Mouse (Mus musculus) lung, adult 2 months (tissue): ENCODE results near the gene Scrt2.

Experiments
- CTCF ChIP-seq: fragments of 200-500 bp; IDR thresholded peaks from 2 replicates; pipeline ENCODE4 v1.5.1; 2011; ENCODE audit warnings: mild to moderate bottlenecking, low read length, control low read depth; ENCODE audit not compliant: insufficient read depth
- POLR2A ChIP-seq: fragments of 200-500 bp; IDR thresholded peaks from 2 replicates; pipeline ENCODE4 v1.6.1; 2011; ENCODE audit warnings: low read depth, mild to moderate bottlenecking, control low read depth, low read length, borderline replicate concordance; ENCODE audit errors: extremely low read depth

DNA sequence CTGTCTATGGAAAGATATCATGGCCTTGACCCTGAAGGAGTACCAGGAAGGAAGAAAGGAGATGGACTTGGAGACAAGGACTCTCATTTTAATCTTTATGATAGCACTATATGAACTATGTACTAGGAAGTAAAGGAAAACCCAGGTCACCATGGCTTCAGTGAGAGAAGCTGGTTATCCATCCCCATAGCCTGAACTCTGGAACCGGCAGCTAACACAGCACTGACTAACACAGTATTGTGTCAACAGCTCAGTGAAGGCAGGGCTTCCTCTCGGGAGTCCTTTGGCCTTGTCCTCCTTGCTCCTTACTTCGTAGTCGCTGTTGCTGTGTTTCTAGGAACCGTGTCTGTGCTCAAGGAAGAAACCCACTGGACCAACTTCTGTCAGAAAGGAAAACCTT, 28.1 kb downstream of the Scrt2 start:
- TF ChIP-seq POLR2A (no peak), CTCF (no peak)
